Comparison of ENCODE assay signal across 20 mouse cellular contexts in genomic region chr1:192454981-192455380, GRCm38 (mm10).
DNase-seq lines count a peak whose midpoint lies in the region; TF ChIP-seq lines count a peak whose summit lies in the region.
"Had no signal": no experiment of that assay in that cellular context is flagged by ENCODE, and none has a peak within 500 bp of the region (broad histone marks: within the 10 kb centered on the region; RNA-seq: fewer than 3 reads in every experiment).

No protein-coding gene starts in this region.

- no peaks in the 10 kb centered on the region for H3K9me3 ChIP-seq in ES-Bruce4 (replicated peaks; ENCODE audit: control insufficient read depth, insufficient read depth, low read length, poor library complexity, severe bottlenecking)
- H3K9me3 ChIP-seq in ES-E14 (ENCODE audit: control insufficient read depth, insufficient read depth, low read depth, low read length), result no peaks in the 10 kb centered on the region
- H3K9me3 ChIP-seq: embryonic facial prominence, embryonic 12.5 days; forebrain, embryonic 15.5 days; heart, embryonic 13.5 days; hindbrain, embryonic 12.5 days had no signal

- DNase-seq in kidney, adult 9 months, result peak; percentile 31
- DNase-seq in kidney, postnatal 25 days, result no peak
- DNase-seq in ES-E14 (ENCODE audit: low read depth, low spot score) (no peak), adipocyte (ENCODE audit: low spot score) (peak; percentile 35)
- DNase-seq in yolk sac, embryonic 10.5 days (ENCODE audit: low spot score), result no peak
- no peak for DNase-seq in lung, postnatal 10 days
- DNase-seq: adrenal gland, adult 2 months; adrenal gland, postnatal 25 days; B cell, adult 2 months; cerebellum, adult 2 months; cerebellum, postnatal 10 days; gastrocnemius, postnatal 36 days; heart, adult 11 months; heart, postnatal 36 days had no signal

- peak; percentile 97 for TF ChIP-seq EP300 in ES-Bruce4 (IDR thresholded peaks at IDR 0.05; ENCODE audit: insufficient read depth, low read depth, low read length)

- peak overlapping the region; percentile 75 for H3K27ac ChIP-seq in ES-Bruce4 (ENCODE audit: insufficient read depth, low read length)
- H3K27ac ChIP-seq in ES-E14 (ENCODE audit: insufficient read depth, low read depth, low read length, poor library complexity, severe bottlenecking), result peak overlapping the region; percentile 82
- H3K27ac ChIP-seq: embryonic facial prominence, embryonic 12.5 days; forebrain, embryonic 15.5 days; heart, embryonic 13.5 days; hindbrain, embryonic 12.5 days; hindbrain, postnatal 0 days had no signal

- H3K36me3 ChIP-seq in ES-Bruce4 (ENCODE audit: control insufficient read depth, insufficient read depth, low read length, poor library complexity, severe bottlenecking), result no peaks in the 10 kb centered on the region
- H3K36me3 ChIP-seq in ES-E14 (ENCODE audit: control insufficient read depth, insufficient read depth, low read length, poor library complexity, severe bottlenecking), result no peaks in the 10 kb centered on the region
- H3K36me3 ChIP-seq: embryonic facial prominence, embryonic 12.5 days; forebrain, embryonic 15.5 days; heart, embryonic 13.5 days; hindbrain, embryonic 12.5 days had no signal

- H3K4me3 ChIP-seq in ES-Bruce4 (ENCODE audit: low read depth, low read length), result no peak overlapping the region
- H3K4me3 ChIP-seq in ES-E14 (ENCODE audit: insufficient read depth in 1 of 2, low read depth in 1 of 2, low read length in 2 of 2, poor library complexity in 1 of 2, severe bottlenecking in 1 of 2), result no peak overlapping the region
- H3K4me3 ChIP-seq: embryonic facial prominence, embryonic 12.5 days; forebrain, embryonic 15.5 days; heart, embryonic 13.5 days; hindbrain, embryonic 12.5 days had no signal

- H3K4me1 ChIP-seq in ES-Bruce4 (ENCODE audit: control insufficient read depth, insufficient read depth, low read length) (no peaks in the 10 kb centered on the region), ES-E14 (ENCODE audit: control insufficient read depth in 2 of 2, insufficient read depth in 2 of 2, low read length in 2 of 2, poor library complexity in 1 of 2) (peaks cover 7 to 9% of the 10 kb centered on the region in 2 experiments; a peak in 3 of 4 replicates)
- H3K4me1 ChIP-seq: forebrain, embryonic 15.5 days; hindbrain, embryonic 12.5 days had no signal

- H3K9ac ChIP-seq in ES-Bruce4 (ENCODE audit: low read depth, poor library complexity, severe bottlenecking), result no peak overlapping the region
- no peak overlapping the region for H3K9ac ChIP-seq in ES-E14 (ENCODE audit: insufficient read depth, low read depth, low read length, poor library complexity, severe bottlenecking)
- H3K9ac ChIP-seq: embryonic facial prominence, embryonic 12.5 days; forebrain, embryonic 15.5 days; heart, embryonic 13.5 days; hindbrain, embryonic 12.5 days had no signal

- no peaks in the 10 kb centered on the region for H3K27me3 ChIP-seq in ES-Bruce4 (ENCODE audit: control insufficient read depth, insufficient read depth, low read length, poor library complexity, severe bottlenecking)
- H3K27me3 ChIP-seq: embryonic facial prominence, embryonic 12.5 days; forebrain, embryonic 15.5 days; hindbrain, embryonic 12.5 days had no signal

- no peak for TF ChIP-seq CTCF in ES-Bruce4 (IDR thresholded peaks at IDR 0.05; ENCODE audit: low read depth, low read length)

- in situ Hi-C loops in ES-E14 (cut with MboI; ENCODE audit: low sequenced_read_pairs in 2 of 2, unreplicated experiment in 2 of 2), result no loop called here

- no peak for TF ChIP-seq POLR2A in ES-Bruce4 (IDR thresholded peaks at IDR 0.05; ENCODE audit: insufficient read depth, low read length)

TF ChIP-seq in ES-E14, 5 proteins besides CTCF, POLR2A, EP300 and RAD21:
- TF ChIP-seq MAFK (IDR thresholded peaks at IDR 0.05; ENCODE audit: insufficient read depth, low read depth, low read length), result 0 out of 2 replicates have a peak, but pooled peaks have one; percentile 38
- TF ChIP-seq HCFC1 (IDR thresholded peaks at IDR 0.05; ENCODE audit: borderline replicate concordance, insufficient read depth, low read length), result no peak

Comparison
In these comparisons a context has a peak if more than half of its experiments do, and no peak if none do; other contexts are left out.
1. DNase-seq: peak in kidney, adult 9 months (single experiment) and adipocyte (single experiment); none in kidney, postnatal 25 days (0 of 2), ES-E14 (single experiment), yolk sac, embryonic 10.5 days (single experiment) and lung, postnatal 10 days (single experiment).